Mouse (Mus musculus) MEL-GATA-1-ER (cell line): Measurements from ENCODE around the gene Tbc1d16.

Experiments used
- DNase-seq: peaks from one replicate; pipeline ENCODE4 v3.0.0-alpha.2; 2012; ENCODE audit warnings: low read depth; ENCODE audit errors: extremely low read depth

Gene Tbc1d16

DNA sequence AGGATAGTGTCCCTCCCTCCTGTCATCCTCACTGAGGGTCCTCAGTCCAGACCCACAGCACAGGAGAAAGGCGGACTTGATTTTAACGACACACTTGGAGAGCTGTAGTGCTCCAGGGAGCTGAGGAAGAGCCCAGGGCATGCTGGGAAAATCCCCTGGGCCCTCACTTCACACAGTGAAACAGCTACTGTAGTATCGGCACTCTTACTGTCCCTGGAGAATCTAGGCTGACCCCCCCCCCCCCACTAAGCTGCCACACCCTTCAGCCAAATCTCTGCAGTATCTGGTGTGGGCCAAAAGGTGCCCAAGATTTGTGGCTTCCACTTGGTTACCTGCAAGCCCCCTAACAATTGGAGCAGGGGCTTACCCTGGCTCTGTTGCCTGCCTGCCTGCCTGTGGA lies 8.7 kb upstream of the Tbc1d16 start:
- no peak for DNase-seq

DNA sequence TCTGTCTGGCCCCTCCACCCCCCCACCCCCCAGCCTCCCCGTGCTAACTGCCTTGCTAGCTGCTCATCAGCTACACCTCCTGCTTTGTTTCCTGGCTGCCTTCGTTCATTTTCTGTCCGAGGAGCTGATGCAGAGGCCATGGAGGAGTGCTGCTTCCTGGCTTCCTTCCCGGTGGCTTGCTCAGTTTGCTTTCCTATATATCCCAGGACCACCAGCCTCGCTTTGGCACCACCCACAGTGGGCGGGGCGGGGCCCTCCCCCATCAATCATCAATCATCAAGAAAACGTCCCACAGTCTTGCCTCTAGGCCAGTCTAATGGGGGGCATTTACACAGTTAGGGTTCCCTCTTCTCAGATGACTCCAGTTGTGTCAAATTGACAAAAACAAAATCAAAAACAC lies 8.1 kb upstream of the Tbc1d16 start:
- DNase-seq: no peak

DNA sequence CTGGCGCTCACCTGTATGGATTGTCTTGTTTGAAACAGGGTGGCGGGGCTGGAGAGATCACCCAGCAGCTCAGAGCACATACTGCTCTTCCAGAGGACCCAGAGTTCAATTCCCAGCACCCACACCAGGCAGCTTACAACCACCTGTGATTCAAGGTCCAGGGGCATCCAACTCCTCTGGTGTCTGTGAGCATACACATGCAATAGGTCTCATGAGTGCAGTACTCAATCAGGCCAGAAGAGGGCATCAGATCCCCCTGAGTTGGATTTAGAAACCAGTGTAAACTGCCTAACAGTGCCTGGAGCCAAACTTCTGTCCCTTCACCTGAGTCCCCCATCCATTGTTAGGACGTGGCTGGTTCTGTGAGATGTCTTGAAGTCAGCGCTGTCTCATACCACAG lies 7.3 kb upstream of the Tbc1d16 start:
- peak; percentile 80 for DNase-seq

DNA sequence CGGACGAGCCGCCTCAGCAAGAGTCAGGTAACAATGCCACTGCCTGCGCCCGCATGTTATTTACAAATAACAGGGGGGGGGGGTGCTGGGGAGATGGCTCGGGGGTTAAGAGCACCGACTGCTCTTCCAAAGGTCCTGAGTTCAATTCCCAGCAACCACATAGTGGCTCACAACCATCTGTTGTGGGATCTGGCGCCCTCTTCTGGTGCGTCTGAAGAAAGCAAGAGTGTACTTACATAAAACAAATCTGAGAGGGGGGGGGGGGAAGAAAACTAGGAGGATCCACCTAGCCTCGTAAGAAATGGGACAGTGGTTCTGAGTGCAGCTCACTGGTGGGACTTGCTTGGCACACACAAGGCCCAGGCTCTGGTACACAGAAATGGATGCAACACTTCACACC lies 6.5 kb upstream of the Tbc1d16 start:
- DNase-seq: no peak

DNA sequence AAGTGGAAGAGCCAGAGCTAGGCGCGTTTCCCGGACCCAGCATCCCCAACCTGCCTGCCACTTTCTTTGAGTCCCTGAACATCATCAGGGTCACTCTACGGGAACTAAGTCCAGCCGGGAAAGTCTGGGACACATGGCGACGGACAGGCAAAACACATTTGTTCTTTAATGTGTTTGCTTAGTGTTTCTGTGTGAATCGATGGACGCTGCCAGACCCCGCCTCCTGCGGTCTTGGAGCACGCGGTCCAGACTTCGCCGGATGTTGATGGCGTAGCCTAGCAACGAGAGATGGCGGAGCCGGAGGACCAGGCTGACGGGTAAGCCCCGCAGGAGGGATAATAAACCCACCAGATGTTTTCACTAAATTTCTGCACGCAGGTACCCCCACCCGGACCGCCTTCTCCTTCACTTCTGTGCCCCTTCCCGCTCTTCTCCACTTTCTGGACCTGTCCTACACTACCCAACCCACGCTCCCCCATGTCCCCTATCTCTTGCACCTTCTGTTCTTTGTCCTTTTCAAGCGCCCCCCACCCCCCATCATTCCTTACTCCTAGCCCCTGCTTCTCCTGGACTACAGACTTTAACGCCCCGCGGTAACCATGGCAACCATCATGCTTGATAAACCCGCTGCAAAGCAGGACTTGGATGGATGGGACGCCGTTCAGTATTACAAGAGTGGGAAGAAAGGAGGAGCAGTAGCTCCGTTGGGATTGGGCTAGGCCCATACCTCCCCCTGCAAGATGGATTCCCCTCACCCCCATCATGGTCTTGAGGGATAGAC lies 737 bp upstream of the Tbc1d16 start:
- no peak for DNase-seq

DNA sequence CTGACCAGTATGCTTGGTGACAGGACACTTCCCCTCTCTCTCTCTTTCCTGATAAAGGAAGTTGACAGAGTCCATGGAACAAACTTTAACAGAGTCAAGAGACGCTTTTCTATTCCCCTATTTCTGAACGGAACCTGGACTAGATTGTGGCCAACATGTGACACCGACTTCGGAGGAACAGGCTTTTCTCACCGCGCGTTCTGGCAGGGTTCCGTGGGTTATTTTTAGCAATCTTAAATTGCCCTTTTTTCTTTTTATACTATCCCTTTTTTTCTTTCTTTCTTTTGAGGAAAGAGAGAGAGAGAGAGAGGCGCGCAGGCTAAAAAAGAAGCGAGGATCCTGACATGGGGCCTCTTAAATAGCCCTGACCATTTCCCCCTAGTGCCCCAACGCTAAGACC lies 708 bp downstream of the Tbc1d16 start:
- DNase-seq: no peak

DNA sequence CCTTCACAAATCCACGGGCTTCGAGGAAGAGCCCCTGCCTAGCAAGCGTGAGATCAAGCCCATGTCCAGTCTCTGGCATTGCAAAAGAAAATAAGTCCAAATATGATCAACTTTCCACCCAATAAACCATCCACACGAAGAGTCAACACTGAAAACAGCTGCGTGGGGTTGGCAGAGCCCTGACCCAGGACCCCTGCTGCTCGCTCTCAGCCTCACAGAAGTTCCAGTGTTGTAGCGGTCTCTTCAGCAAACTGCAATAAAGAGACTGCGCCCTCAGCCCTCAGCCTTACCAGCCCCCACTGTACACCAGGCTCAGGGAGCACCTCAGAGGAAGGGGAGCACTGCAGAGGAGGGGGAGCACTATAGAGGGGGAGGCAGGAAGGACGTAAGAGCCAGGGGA lies 2.7 kb downstream of the Tbc1d16 start:
- DNase-seq: no peak

DNA sequence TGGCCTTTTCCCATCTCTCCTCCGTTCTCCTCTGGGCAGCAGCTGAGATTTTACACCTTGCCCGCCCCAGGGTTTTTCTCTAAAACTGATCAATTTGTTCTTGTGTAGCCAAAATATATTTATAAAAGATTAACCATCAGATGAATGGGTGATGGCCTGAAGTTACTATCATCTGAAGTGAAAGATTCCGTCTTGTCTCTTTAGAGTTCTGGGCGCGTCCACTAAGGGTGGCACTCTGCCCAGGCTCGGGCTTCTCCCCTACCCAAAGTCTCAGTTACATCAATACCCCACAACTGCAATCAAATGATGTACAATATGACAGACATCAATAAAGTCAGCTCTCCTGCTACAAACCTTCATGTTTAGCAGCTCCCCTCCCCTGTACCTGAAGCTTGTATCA lies 3.4 kb downstream of the Tbc1d16 start:
- no peak for DNase-seq

DNA sequence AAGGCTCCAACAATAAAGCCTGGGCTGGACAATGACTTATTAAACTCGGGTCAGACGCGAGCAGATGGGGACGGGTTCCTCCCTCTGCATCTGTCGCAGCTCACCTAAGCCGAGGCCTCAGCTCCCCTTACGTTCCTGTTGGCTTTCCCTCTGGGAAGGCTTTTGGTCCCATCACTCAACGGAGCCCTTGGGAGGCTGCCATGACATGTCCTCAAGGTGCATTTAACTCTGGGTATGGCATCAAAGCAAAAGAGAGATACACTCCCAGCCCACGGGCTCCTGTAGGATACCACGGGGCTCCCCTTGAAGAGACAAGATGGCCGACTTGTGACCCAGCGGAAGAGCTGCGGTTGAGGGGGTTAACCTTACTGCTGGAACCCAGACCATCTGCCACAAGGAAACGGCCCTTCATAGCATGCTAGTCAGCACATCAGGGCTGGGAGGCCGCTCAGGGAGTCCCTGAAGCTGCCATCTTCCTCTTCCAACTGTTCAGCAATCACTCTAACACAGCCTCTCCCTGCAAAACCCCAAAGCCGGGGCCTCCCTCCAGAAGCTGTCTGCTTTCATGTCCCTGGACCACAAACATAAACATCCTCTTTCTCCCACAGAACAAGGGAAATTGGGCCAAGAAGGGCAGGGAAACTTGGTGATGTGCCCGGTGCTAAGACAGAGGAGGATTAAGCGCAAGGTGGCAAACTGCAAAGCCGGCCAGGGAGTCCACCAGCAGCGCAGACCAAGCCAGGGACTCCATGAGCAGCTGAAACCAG lies 5.0 kb downstream of the Tbc1d16 start:
- no peak for DNase-seq

DNA sequence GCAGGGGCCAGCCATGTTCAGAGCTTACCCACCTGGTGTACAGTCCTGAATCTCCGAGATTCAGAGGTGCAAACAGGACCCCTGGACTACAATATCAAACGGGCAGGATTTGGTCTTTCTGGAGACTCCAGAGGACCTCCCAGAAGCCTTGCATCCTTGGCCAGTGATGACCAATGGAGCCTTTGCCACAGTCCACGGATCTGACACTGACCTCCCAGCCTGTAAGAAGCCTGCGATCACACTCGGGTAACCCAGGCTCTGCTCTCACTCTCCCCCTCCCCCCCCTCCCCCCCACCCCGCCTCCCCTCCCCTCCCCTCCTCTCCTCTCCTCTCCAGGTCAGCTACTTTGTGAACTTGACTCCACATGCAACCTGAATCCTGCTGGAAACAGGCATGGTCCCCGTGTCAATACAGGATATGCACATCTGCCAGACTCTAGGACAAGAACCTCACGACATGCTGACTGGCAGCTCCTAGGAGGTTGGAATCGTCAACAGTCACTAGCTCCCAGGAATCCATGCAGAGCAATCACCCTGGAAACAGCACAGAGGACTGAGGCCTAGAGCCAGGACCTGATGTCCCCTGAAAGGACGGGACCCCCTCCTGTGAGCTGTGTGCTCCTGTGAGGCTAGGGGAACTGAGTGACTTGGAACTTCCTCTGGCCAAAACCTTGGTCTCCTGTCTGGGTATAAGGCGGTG lies 6.3 kb downstream of the Tbc1d16 start:
- no peak for DNase-seq

DNA sequence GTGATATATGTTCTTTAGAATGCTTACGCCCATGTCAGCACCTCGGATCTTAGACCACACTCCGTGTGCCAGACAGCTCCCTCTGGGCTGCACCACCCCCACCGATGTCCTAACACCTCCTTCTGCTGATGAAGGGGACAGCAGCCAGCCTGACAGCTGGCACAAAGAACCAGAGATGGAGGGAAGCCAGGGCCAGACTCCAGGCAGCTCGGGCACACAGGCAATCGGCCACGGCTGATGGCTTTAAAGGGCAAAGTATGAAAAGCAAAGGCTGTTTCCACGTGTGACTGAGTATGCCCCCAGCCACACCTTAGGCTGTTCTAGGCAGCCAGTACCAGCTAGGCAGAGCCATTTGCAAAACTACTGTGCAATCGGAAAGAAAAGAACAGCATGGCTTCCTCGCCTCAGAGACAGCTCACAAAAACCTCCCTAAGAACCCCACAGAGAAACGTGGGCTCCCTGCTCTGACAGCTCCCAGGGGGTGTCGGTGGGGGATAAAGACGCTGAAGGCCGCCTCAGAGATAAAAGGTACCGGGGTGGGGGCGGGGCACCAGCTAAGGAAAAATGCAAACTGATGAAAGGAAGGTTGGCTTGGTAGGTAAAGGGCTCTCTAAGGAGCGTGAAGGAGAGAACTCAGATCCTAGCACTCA lies 8.4 kb downstream of the Tbc1d16 start:
- no peak for DNase-seq

DNA sequence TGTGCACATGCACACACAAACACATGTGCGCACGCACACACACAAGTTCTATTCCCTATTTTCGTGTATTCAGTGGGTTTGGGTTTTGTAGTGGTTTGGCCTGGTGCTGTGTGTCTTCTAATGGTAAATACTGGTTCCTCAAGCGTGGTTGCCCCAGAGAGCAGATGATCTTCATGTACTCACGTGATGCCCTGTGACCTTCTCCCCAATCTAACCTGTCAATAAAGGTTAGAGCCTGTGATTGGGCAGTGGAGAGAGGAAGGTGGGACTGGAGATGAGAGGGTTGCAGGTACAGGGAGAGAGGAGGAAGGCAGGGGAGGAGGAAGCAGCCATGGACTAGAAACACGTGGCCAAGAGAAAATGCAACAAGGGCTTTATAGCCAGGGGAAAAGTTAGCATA lies 10.4 kb downstream of the Tbc1d16 start:
- no peak for DNase-seq

DNA sequence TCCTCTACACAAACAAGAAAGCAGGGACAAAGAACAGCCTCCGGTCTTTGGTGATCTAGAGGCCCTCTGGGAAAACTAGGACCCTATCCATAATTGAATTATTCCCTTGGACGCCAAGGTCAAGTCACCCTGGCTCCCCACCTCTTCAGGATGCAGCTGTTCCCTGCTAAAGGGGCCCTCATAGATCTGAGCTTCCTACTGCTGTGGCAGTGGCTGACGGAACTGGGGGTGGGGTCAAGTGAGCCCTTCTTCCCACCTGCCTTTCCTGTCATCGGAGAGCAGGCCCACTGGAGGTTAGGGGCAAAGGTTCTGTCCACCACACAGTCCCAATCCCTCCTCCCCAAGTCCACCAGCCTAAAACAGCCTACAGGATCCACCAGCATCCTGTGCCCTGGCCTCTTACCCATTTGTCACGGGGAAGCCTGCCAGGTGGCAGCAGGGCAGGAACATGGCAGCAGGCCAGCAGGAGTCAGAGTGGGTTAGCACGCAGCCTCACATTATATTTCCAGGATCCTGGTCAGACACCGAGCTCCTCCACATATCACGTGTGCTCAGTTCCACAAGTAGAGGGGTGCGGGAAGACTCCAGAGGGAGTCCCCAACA lies 12.3 kb downstream of the Tbc1d16 start:
- DNase-seq: no peak

DNA sequence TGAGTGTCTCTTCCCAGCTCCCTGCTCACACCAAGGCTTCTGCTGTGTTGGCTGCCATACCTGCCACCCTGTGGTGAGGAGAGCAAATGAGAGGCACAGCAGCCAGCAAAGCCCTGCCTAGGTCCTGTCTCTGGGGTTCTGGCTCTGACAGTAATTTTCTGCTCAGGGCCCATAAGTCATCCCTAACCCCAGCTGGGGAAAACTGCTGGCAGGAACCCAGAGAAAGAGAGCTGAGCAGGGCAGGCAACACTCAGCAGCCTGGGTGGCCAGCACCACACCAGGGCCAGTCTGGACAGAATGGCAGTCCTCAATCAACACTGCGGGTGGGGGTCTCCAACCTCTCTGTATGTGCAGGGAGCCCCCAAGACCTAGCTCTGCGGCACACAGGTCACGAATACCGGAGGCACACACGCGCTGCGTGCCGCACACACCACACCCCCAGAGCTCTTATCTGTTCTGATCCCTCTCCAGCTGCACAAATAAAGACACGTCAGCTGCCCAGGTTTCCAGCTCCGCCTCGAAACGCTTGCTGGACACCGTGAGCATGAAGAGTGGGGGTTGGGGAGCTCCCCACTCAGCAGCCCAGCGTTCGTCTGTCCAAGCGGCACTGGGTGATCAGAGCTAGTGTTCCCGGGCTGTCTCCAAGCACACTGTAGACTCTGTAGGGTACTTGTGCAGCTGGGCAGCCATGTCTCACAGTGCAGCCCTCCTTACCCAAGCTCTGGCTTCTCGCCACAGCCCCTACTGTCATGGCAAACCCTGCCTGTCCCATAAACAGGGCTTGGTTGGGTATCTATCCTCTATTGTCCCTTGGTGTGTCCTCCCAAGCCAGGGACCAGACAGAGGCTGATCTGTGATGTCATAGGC lies 13.0 kb downstream of the Tbc1d16 start:
- DNase-seq: no peak

DNA sequence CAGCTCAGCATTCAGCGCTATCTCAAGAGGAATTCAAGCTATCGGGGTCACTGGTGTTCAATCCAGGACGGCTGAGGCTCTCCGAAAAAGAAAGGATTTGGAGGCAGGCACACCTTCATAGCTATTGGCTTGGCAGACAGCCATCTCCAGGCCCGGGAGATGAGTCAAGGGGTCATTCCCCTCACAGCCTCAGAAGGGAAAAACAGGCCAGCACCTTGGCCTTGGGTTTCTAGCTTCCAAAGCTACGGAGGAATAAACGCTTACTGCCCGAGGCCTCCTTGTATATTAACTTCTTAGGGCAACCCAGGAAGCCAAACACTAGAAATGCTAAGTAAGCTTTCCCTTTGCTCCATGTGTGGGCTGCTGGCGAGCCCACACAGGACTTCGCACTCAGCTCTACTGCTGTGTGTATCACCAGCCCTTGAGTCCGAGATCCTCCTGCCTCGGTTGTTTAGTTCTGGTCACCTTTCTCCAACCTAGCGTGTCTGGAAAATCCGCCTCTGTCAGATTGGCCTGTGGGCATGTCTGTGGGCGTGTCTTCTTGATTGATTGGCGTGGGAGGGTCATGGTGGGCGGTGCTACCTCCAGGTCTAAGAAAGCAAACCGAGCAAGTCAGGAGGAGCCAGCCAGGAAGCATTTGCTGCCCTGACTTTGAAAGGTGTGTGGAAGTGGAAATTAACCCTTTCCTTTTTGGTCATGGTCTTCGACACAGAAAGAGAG lies 15.0 kb downstream of the Tbc1d16 start:
- DNase-seq: no peak

DNA sequence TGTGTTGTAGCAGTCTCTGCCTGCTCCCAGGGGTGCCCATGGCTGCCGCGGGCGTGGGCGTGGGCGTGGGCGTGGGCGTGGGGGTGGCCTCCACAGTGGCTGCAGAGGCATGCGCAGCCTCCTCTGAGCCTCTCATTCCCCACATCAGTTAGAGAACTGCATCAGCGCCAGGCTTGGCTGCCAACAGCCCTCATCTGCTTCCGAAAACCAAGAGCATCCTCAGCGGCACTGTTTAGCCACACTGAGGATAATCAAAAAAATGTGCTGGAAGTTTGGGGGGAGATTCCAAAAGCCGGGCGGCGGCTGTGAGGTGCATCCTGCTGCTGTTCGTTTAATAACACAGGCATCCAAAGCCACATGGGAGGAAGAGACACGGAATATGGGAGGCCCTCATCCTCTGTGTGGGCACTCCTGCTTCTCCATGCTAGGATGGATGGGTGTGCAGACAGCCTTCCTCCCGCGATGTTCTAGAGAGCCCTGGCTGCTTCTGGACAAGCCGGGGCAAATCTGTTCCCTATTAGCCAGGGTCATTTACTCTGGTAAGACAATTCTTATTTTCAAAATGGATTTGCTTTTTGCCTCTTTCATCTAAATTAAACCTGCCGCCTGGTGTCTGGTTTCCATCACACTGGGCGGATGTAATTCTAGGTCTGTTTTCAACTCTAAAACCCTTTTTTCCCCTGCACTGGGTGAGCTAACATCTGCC lies 16.5 kb downstream of the Tbc1d16 start:
- no peak for DNase-seq

DNA sequence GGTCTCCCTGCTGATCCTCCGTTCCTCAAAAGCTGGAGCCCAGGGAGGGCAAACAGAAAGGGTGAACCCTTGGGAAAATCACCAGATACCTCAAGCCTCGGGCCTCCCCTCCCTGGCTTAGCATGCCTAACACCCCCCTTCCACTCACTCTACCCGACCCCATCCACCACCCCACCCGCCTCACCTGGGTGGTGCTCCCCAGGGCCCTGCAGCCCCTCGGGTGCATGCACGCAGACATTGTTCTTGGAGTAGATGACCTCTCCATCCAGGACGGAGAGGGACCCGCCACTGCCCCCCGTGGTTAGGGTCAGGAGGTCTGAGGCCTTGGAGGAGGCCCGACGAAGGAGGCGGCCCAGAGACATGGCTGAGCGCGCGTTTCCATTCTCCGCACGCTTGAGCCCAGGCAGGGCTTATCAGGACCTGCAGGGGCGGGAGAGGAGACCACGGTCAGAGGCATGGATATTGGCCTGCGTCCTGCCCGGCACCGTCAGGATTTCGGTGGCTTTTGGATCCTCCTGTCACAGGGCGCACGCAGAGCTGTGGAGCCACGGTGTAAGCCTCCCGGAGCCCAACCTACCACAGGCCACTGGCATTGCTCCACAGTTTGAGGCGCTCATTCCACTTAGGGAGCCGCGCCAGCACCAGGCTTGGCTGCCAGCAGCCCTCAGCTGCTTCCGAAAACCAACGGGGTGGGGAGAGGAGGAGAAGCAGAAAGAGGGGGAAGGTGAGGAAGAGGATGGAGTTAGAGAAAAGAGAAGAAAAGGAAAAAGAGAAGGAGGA lies 17.8 kb downstream of the Tbc1d16 start:
- no peak for DNase-seq

DNA sequence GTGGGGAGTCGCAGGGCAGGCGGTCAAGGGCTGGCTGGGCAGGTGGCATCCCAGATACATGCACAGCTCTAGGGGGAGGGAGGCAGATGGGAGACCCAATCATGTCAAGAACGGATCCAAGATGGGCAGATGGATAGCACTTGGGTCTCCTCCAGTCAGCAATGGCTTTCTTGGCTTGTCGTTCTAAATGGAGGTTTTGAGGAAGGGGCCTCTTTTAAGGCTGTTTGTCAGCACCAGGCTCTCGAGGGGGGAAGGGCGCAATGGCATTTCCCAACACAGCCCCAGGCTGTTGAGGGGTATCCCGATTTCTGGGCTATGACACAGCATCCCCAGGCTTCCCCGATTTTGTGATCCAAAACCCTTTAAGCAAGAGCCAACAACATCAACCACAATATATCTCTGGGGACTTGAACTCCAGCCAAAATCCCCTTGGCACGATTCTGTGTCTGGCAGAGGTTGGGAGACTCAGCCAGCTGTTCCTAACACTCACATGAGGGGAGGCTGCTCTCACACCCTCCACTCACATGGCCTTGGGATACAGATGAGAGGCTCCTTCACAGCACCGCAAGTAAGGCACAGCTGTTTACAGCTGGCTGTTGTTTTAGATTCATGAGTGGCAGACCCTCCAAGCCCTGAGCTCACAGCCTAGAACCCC lies 18.8 kb downstream of the Tbc1d16 start:
- DNase-seq: no peak
